Mouse (Mus musculus) kidney, postnatal 0 days (tissue): Measurements from ENCODE around the gene A030005K14Rik. TPM values are rescaled to one million over a fixed set of nuclear protein-coding genes. Genes with fewer than 3 reads are reported as not detected.

Experiments used
- ATAC-seq: fragments of 200-750 bp; cut with Nextera tagmentation; replicated peaks from 2 replicates; pipeline ENCODE4 v1.8.0; 2017; ENCODE audit warnings: low read depth, moderate number of reproducible peaks, moderate TSS enrichment, moderate library complexity; ENCODE audit not compliant: low FRiP score
- DNase-seq: peaks from one replicate; pipeline ENCODE4 v3.0.0-alpha.2; 2016; ENCODE audit warnings: low spot score
- H3K27ac ChIP-seq: fragments of 300-500 bp; sonication (generic); 2 replicates; pipeline ENCODE4 v1.5.1; 2014; ENCODE audit warnings: mild to moderate bottlenecking
- H3K27me3 ChIP-seq: fragments of 300-500 bp; sonication (generic); 2 replicates; pipeline ENCODE4 v1.6.1; 2014; ENCODE audit warnings: low read length, mixed read lengths; ENCODE audit not compliant: insufficient read depth
- H3K36me3 ChIP-seq: fragments of 300-500 bp; sonication (generic); 2 replicates; pipeline ENCODE4 v1.6.1; 2014; ENCODE audit warnings: low read length, mixed read lengths; ENCODE audit not compliant: insufficient read depth
- H3K4me1 ChIP-seq: fragments of 300-500 bp; sonication (generic); replicated peaks from 2 replicates; pipeline ENCODE4 v1.6.1; 2014; ENCODE audit warnings: antibody characterized with exemption, low read length, mixed read lengths; ENCODE audit not compliant: insufficient read depth
- H3K4me2 ChIP-seq: fragments of 300-500 bp; sonication (generic); 2 replicates; pipeline ENCODE4 v1.6.1; 2014; ENCODE audit warnings: mild to moderate bottlenecking, low read length, moderate library complexity, mixed read lengths
- H3K4me3 ChIP-seq: fragments of 300-500 bp; sonication (generic); replicated peaks from 2 replicates; pipeline ENCODE4 v1.5.1; 2014; ENCODE audit warnings: low read depth, low read length
- H3K9ac ChIP-seq: fragments of 300-500 bp; sonication (generic); 2 replicates; pipeline ENCODE4 v1.6.1; 2014; ENCODE audit warnings: low read depth, low read length
- H3K9me3 ChIP-seq: fragments of 300-500 bp; sonication (generic); replicated peaks from 2 replicates; pipeline ENCODE4 v1.6.1; 2016; ENCODE audit warnings: low read length, inconsistent platforms, mixed read lengths
- CTCF ChIP-seq: IDR thresholded peaks from 2 replicates; pipeline ENCODE4 v1.5.1; 2016; ENCODE audit warnings: antibody characterized with exemption, low read depth, mild to moderate bottlenecking, moderate library complexity
- WGBS: fragments of 180-500 bp; shearing (Covaris S2); extraction: QIAGEN DNeasy Blood & Tissue Kit; methylation state at CpG from one replicate; pipeline ENCODE4 v1.1.7; 2014; 5-methylcytosine and 5-hydroxymethylcytosine counted together
- polyA plus RNA-seq: library from polyadenylated mRNA; unstranded; fragments of >200 nt; fragmentation: Nextera tagmentation; extraction: Ambion mirVana; gene quantifications from 2 replicates; pipeline ENCODE4 v1.2.1, GENCODE M21; 2015

A030005K14Rik gene
- polyA plus RNA-seq, 1 experiment from 2014 or later: not detected

- no peak for ATAC-seq
- no peak overlapping the region for H3K9ac ChIP-seq
- H3K4me1 ChIP-seq: no peaks in the 10 kb centered on the region
- H3K4me2 ChIP-seq: no peak overlapping the region
- H3K27me3 ChIP-seq: no peaks in the 10 kb centered on the region
- no peak for TF ChIP-seq CTCF
- no peak for DNase-seq
- WGBS: 89% methylated on average over 4 of the region's 4 CpGs
- H3K4me3 ChIP-seq: no peak overlapping the region
- H3K9me3 ChIP-seq: no peaks in the 10 kb centered on the region
- no peaks in the 10 kb centered on the region for H3K36me3 ChIP-seq
- H3K27ac ChIP-seq: no peak overlapping the region
Measured at GRCm38 (mm10) chr1:83066577-83066976, 7.4 kb upstream of the A030005K14Rik start.

GRCm38 (mm10) chr1:83064851-83065250 is 5.7 kb upstream of the A030005K14Rik start:
- H3K9ac ChIP-seq: no peak overlapping the region
- H3K27me3 ChIP-seq: no peaks in the 10 kb centered on the region
- H3K27ac ChIP-seq: no peak overlapping the region
- ATAC-seq (no peak), DNase-seq (peak; percentile 79)
- no peak overlapping the region for H3K4me2 ChIP-seq
- H3K4me3 ChIP-seq: no peak overlapping the region
- no peaks in the 10 kb centered on the region for H3K9me3 ChIP-seq
- 34% methylated on average over 3 of the region's 3 CpGs for WGBS
- peak; percentile 82 for TF ChIP-seq CTCF
- H3K36me3 ChIP-seq: no peaks in the 10 kb centered on the region
- no peaks in the 10 kb centered on the region for H3K4me1 ChIP-seq

GRCm38 (mm10) chr1:83060643-83061042 is 1.5 kb upstream of the A030005K14Rik start, which contains the start of gene Krtap28-13:
Gene Krtap28-13, plus strand, starts transcription at chr1:83060930.
- no peak for TF ChIP-seq CTCF
- 84% methylated on average over 4 of the region's 4 CpGs for WGBS
- peak; percentile 45 for DNase-seq

GRCm38 (mm10) chr1:83058481-83058880 is 697 bp downstream of the A030005K14Rik start:
- Histone ChIP-seq H3K9ac (no peak overlapping the region), H3K27ac (no peak overlapping the region), H3K9me3 (no peaks in the 10 kb centered on the region), H3K36me3 (no peaks in the 10 kb centered on the region), H3K4me2 (no peak overlapping the region), H3K27me3 (no peaks in the 10 kb centered on the region), H3K4me1 (no peaks in the 10 kb centered on the region), H3K4me3 (no peak overlapping the region)
- DNase-seq: no peak
- no peak for TF ChIP-seq CTCF
- 29% methylated on average over 1 of the region's 1 CpGs for WGBS
- no peak for ATAC-seq

More at GRCm38 (mm10) chr1:83060643-83061042, 1.5 kb upstream of the A030005K14Rik start, which contains the start of gene Krtap28-13:
- no peaks in the 10 kb centered on the region for H3K4me1 ChIP-seq
- H3K4me2 ChIP-seq: no peak within 1 kb of the TSS
- H3K9me3 ChIP-seq: no peaks in the 10 kb centered on the region
- H3K4me3 ChIP-seq: no peak within 1 kb of the TSS
- H3K36me3 ChIP-seq: no peaks in the 10 kb centered on the region
- no peaks in the 10 kb centered on the region for H3K27me3 ChIP-seq
- no peak within 1 kb of the TSS for H3K9ac ChIP-seq
- H3K27ac ChIP-seq: no peak within 1 kb of the TSS
- no peak for ATAC-seq

- Histone ChIP-seq H3K27ac (no peak within 1 kb of the TSS), H3K36me3 (no peaks in the 10 kb centered on the region), H3K4me3 (no peak within 1 kb of the TSS), H3K9me3 (no peaks in the 10 kb centered on the region), H3K27me3 (no peaks in the 10 kb centered on the region), H3K4me2 (no peak within 1 kb of the TSS), H3K9ac (no peak within 1 kb of the TSS), H3K4me1 (no peaks in the 10 kb centered on the region)
- no peak for DNase-seq
- TF ChIP-seq CTCF: no peak
- 72% methylated on average over 5 of the region's 5 CpGs for WGBS
- ATAC-seq: no peak
Measured at GRCm38 (mm10) chr1:83044882-83045427, 14.2 kb downstream of the A030005K14Rik start, which contains the start of gene Gm47969. Gene Gm47969, plus strand, starts transcription at chr1:83044932.

- 82% methylated on average over 2 of the region's 2 CpGs for WGBS
Measured at GRCm38 (mm10) chr1:83042380-83042779, 16.8 kb downstream of the A030005K14Rik start, which contains the start of gene Krtap28-10. Gene Krtap28-10, minus strand, starts transcription at chr1:83042480.

More at GRCm38 (mm10) chr1:83042380-83042779, 16.8 kb downstream of the A030005K14Rik start, which contains the start of gene Krtap28-10:
- no peaks in the 10 kb centered on the region for H3K27me3 ChIP-seq
- H3K27ac ChIP-seq: no peak within 1 kb of the TSS
- no peak within 1 kb of the TSS for H3K9ac ChIP-seq
- no peak within 1 kb of the TSS for H3K4me2 ChIP-seq
- H3K4me3 ChIP-seq: no peak within 1 kb of the TSS
- no peaks in the 10 kb centered on the region for H3K9me3 ChIP-seq
- no peak for DNase-seq
- H3K36me3 ChIP-seq: no peaks in the 10 kb centered on the region
- 0 out of 2 replicates have a peak, but pooled peaks cover 4% of the 10 kb centered on the region for H3K4me1 ChIP-seq
- TF ChIP-seq CTCF: no peak
- ATAC-seq: no peak
